In the genomic region with DNA sequence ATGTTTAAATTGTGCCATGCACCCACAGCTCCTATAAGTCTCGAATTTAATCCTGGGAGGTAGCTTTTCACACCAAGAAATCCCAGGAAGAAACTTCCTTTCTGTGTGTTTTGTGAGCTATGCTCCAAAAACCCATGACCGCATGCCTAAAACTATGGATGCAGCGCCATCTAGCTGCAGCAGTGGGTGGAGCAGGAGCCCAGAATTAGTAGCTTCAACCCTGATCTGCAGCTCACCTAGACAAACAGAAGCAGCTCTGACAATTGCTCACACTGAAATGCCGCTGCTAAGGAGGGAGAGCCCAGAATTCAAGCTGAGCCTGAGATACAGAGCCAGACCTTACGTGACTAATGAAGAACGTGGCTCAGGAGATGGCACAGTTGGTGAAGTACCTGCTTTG, we compare ENCODE assay signal across 8 mouse cellular contexts.
A peak's percentile ranks its signal among the peaks of the same experiment; 100 is the strongest.
DNase-seq lines count a peak whose midpoint lies in the region; ATAC-seq and TF ChIP-seq lines count a peak whose summit lies in the region.

No protein-coding gene starts in this region.

- no peak overlapping the region for H3K27ac ChIP-seq in ES-Bruce4 (ENCODE audit: insufficient read depth, low read length)
- no peak overlapping the region for H3K27ac ChIP-seq in forebrain, embryonic 13.5 days

- no peaks in the 10 kb centered on the region for H3K36me3 ChIP-seq in ES-Bruce4 (ENCODE audit: control insufficient read depth, insufficient read depth, low read length, poor library complexity, severe bottlenecking)
- no peaks in the 10 kb centered on the region for H3K36me3 ChIP-seq in forebrain, embryonic 13.5 days (ENCODE audit: poor library complexity, severe bottlenecking)

- intact Hi-C loops in heart, postnatal 36 days (cut with DNase I): loop anchor here (2.0 to 10.0 kb wide), 5 partner anchors 439 to 1557 kb away; no protein-coding TSS in a partner anchor

- TF ChIP-seq EP300 in ES-Bruce4 (IDR thresholded peaks at IDR 0.05; ENCODE audit: insufficient read depth, low read depth, low read length): no peak

- ATAC-seq in forebrain, embryonic 13.5 days: peak; percentile 54

- no peaks in the 10 kb centered on the region for H3K9me3 ChIP-seq in ES-Bruce4 (replicated peaks; ENCODE audit: control insufficient read depth, insufficient read depth, low read length, poor library complexity, severe bottlenecking)
- H3K9me3 ChIP-seq in forebrain, embryonic 13.5 days (replicated peaks): no peaks in the 10 kb centered on the region

- 2% methylated on average over 6 of the region's 6 CpGs for WGBS in forebrain, embryonic 13.5 days
- WGBS in large intestine, adult 2 months: 2% methylated on average over 6 of the region's 6 CpGs

- no peaks in the 10 kb centered on the region; the same call in 1 of the 2 replicates for H3K27me3 ChIP-seq in ES-Bruce4 (ENCODE audit: control insufficient read depth, insufficient read depth, low read length, poor library complexity, severe bottlenecking)
- H3K27me3 ChIP-seq in forebrain, embryonic 13.5 days: 0 out of 2 replicates have a peak, but pooled peaks cover 7% of the 10 kb centered on the region

- no peak overlapping the region for H3K4me2 ChIP-seq in forebrain, embryonic 13.5 days

- peak; percentile 91 for TF ChIP-seq CTCF in ES-Bruce4 (IDR thresholded peaks at IDR 0.05; ENCODE audit: low read depth, low read length)

- DNase-seq in c-Kit-positive CD71-negative TER-119-negative erythroid progenitor cells, embryonic 14.5 days (ENCODE audit: low read depth): peak; percentile 42
- DNase-seq in heart, postnatal 36 days: peak; percentile 79 to 85
- peak; percentile 24 for DNase-seq in large intestine, adult 2 months (ENCODE audit: low read depth, low spot score)
- DNase-seq in lung, adult 18-20 months: peak; percentile 67 to 75
- DNase-seq in ovary, postnatal 10 days (ENCODE audit: low spot score): peak; percentile 71
- DNase-seq in thymus, postnatal 0 days (ENCODE audit: low spot score): peak; percentile 56

- TF ChIP-seq POLR2A in ES-Bruce4 (IDR thresholded peaks at IDR 0.05; ENCODE audit: insufficient read depth, low read length): no peak

- no peaks in the 10 kb centered on the region for H3K4me1 ChIP-seq in ES-Bruce4 (ENCODE audit: control insufficient read depth, insufficient read depth, low read length)
- peaks cover 19% of the 10 kb centered on the region for H3K4me1 ChIP-seq in forebrain, embryonic 13.5 days

- no peak overlapping the region for H3K4me3 ChIP-seq in ES-Bruce4 (ENCODE audit: low read depth, low read length)
- H3K4me3 ChIP-seq in forebrain, embryonic 13.5 days: no peak overlapping the region

- no peak overlapping the region for H3K9ac ChIP-seq in ES-Bruce4 (ENCODE audit: low read depth, poor library complexity, severe bottlenecking)
- no peak overlapping the region for H3K9ac ChIP-seq in forebrain, embryonic 13.5 days

Comparison
In these comparisons a context has a peak if more than half of its experiments do, and no peak if none do; other contexts are left out.
1. DNase-seq: peak in every context shown above with its lines; median percentile 82 in heart, postnatal 36 days; 71 in lung, adult 18-20 months; 71 in ovary, postnatal 10 days; 56 in thymus, postnatal 0 days; 42 in c-Kit-positive CD71-negative TER-119-negative erythroid progenitor cells, embryonic 14.5 days; 24 in large intestine, adult 2 months.